Mouse (Mus musculus) kidney, adult 2 months (tissue): ENCODE measurements around the gene Scn1a.

Experiments
- CTCF ChIP-seq: fragments of 200-500 bp; conservative IDR thresholded peaks from 2 replicates; pipeline ENCODE4 v1.5.1; 2011; ENCODE audit warnings: low read depth, mild to moderate bottlenecking, control low read depth, low read length, moderate library complexity, mixed read lengths; ENCODE audit not compliant: insufficient read depth, insufficient read length
- POLR2A ChIP-seq: fragments of 200-500 bp; IDR thresholded peaks from one replicate; pipeline ENCODE4 v1.6.1; 2011; ENCODE audit warnings: low read depth, low read length, control low read depth

DNA sequence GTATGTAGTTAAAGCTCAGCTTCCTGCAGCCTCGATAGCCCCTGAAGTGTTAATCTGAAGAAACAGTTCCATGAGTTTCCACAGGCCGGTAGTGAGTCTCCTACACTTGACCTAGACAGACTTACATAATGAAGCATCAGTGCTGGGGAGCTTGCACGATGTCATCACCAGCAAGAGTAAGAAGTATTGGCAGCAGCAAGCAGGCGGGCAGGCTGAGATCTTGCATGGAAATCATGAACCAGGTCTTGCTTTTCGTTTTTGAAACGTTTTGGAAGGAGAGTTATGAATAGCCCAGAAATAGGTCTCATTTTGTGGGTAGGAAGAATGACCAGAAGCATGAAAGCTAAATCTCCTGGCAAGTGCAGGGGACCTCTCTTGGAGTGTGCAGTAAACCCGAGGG, at the start of gene Scn1a:
- TF ChIP-seq CTCF: no peak
- no peak for TF ChIP-seq POLR2A
